Mouse (Mus musculus) olfactory bulb, adult 2 months (tissue): ENCODE measurements around the gene Sstr5. TPM values are rescaled to one million over a fixed set of nuclear protein-coding genes. Genes with fewer than 3 reads are reported as not detected.

Experiments
- H3K27ac ChIP-seq: fragments of 200-500 bp; 2 replicates; pipeline ENCODE4 v1.5.1; 2012; ENCODE audit warnings: low read depth, low read length; ENCODE audit not compliant: insufficient read depth
- H3K4me1 ChIP-seq: fragments of 200-500 bp; 2 replicates; pipeline ENCODE4 v1.6.1; 2012; ENCODE audit warnings: low read length; ENCODE audit not compliant: control insufficient read depth, insufficient read depth
- H3K4me3 ChIP-seq: fragments of 200-500 bp; 2 replicates; pipeline ENCODE4 v1.5.1; 2012; ENCODE audit warnings: mild to moderate bottlenecking, low read depth, low read length, moderate library complexity; ENCODE audit not compliant: insufficient read depth
- CTCF ChIP-seq: fragments of 200-500 bp; IDR thresholded peaks from 2 replicates; pipeline ENCODE4 v1.5.1; 2012; ENCODE audit warnings: low read depth, mild to moderate bottlenecking, low read length, moderate library complexity; ENCODE audit not compliant: insufficient read depth
- POLR2A ChIP-seq: fragments of 200-500 bp; IDR thresholded peaks from 2 replicates; pipeline ENCODE4 v1.6.1; 2012; ENCODE audit warnings: mild to moderate bottlenecking, low read depth, low read length, moderate library complexity; ENCODE audit not compliant: insufficient read depth
- WGBS: fragments of 180-500 bp; shearing (Covaris S2); methylation state at CpG from one replicate; pipeline ENCODE4 v1.1.7; 2018; 5-methylcytosine and 5-hydroxymethylcytosine counted together
- polyA plus RNA-seq: library from polyadenylated mRNA; stranded (reverse); fragments of >200 nt; gene quantifications from 2 replicates; pipeline ENCODE4 v1.2.4, GENCODE M21; 2012; ENCODE audit warnings: low replicate concordance; ENCODE audit not compliant: missing spikeins, insufficient read depth, insufficient read length

Sstr5 gene
- polyA plus RNA-seq, 1 experiment, result not detected

DNA sequence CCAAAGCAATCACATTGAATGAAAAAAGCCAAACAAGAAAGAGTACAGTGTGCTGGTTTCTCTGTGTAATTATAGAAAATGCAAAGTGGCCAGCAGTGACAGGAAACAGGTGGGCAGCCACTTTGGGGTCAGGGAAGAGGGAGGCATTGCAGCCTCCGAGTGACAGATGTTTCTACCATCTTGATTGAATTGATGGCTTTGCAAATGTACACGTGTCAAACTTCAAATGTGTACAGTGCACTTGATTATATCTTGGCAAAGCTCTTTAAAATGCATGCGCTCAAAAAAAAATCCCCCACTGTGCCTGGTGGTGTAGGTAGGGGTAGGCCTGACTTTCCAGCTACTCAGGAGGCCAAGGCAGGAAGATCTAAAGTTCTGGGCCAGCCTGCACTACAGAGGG, 54.2 kb downstream of the Sstr5 start:
- H3K4me3 ChIP-seq, result no peak overlapping the region
- no peak for TF ChIP-seq POLR2A
- no peak for TF ChIP-seq CTCF
- no peak overlapping the region for H3K27ac ChIP-seq
- H3K4me1 ChIP-seq, result peaks cover 8% of the 10 kb centered on the region
- 89% methylated on average over 3 of the region's 3 CpGs for WGBS

DNA sequence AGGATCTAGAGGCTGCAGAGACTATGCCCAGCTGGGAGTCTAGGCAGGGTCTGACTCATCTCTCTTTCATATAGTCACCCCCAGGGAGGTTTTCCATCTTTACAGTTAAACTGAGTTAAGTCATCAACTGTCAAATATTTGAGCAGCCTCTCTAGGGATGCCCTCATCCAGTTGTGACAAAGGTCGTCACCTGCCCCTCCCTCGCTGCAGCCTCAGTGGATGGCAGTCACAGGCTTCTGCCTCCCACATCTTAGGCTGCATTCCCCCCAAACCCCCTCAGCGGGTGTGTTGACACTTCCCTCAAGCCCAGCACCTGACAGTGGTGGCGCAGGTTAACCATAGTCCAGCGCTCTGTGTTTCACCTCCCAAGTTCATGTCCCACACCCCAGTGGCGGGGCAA, 55.7 kb downstream of the Sstr5 start:
- no peak overlapping the region for H3K27ac ChIP-seq
- 88% methylated on average over 6 of the region's 6 CpGs for WGBS
- H3K4me3 ChIP-seq, result no peak overlapping the region
- TF ChIP-seq CTCF, result no peak
- no peak for TF ChIP-seq POLR2A
- H3K4me1 ChIP-seq, result no peaks in the 10 kb centered on the region

Other genes with a start within 250 kb of the Sstr5 start
- gene Baiap3, start 240.9 kb downstream of the Sstr5 start, polyA plus RNA-seq, result not detected in 2 replicates
- gene Ube2i, start 222.7 kb downstream of the Sstr5 start, polyA plus RNA-seq, result 452 TPM in 1 of 2 replicates, not detected in the other
- not detected in 2 replicates for gene Prss34, start 198.9 kb downstream of the Sstr5 start, polyA plus RNA-seq
- gene Prss28, start 188.6 kb downstream of the Sstr5 start, polyA plus RNA-seq, result not detected in 2 replicates
- gene Prss29, start 178.6 kb downstream of the Sstr5 start, polyA plus RNA-seq, result not detected in 2 replicates
- gene Tpsab1, start 151.7 kb downstream of the Sstr5 start, polyA plus RNA-seq, result not detected in 2 replicates
- gene Tpsb2, start 131.0 kb downstream of the Sstr5 start, polyA plus RNA-seq, result not detected in 2 replicates
- not detected in 2 replicates for gene Tpsg1, start 128.0 kb downstream of the Sstr5 start, polyA plus RNA-seq
- not detected in 2 replicates for gene Cacna1h, start 63.5 kb downstream of the Sstr5 start, polyA plus RNA-seq
- not detected in 2 replicates for gene Tekt4, start 42.7 kb downstream of the Sstr5 start, polyA plus RNA-seq
- gene Sox8, start 73.4 kb upstream of the Sstr5 start, polyA plus RNA-seq, result not detected in 2 replicates
- gene Lmf1, start 81.8 kb upstream of the Sstr5 start, polyA plus RNA-seq, result not detected in 2 replicates
- not detected in 2 replicates for gene Gng13, start 219.9 kb upstream of the Sstr5 start, polyA plus RNA-seq
- not detected in 2 replicates for gene Chtf18, start 230.1 kb upstream of the Sstr5 start, polyA plus RNA-seq
- gene Rpusd1, start 230.4 kb upstream of the Sstr5 start, polyA plus RNA-seq, result not detected in 2 replicates
- not detected in 2 replicates for gene Mslnl, start 238.8 kb upstream of the Sstr5 start, polyA plus RNA-seq